Mouse (Mus musculus) C2C12 (cell line): ENCODE data around the gene Slc34a1. TPM values are rescaled to one million over a fixed set of nuclear protein-coding genes. Genes with fewer than 3 reads are reported as not detected.

ENCODE experiments used
- H3K27me3 ChIP-seq: one replicate; pipeline ENCODE4 v1.6.1; 2011; ENCODE audit not compliant: control insufficient read depth, insufficient read depth, insufficient read length
- H3K36me3 ChIP-seq: one replicate; pipeline ENCODE4 v1.6.1; 2011; ENCODE audit not compliant: control insufficient read depth, insufficient read depth
- H3K4me3 ChIP-seq: one replicate; pipeline ENCODE4 v1.5.1; 2011; ENCODE audit warnings: mild to moderate bottlenecking, control low read depth; ENCODE audit not compliant: poor library complexity, insufficient read depth, severe bottlenecking
- H3K79me2 ChIP-seq: one replicate; pipeline ENCODE4 v1.6.1; 2011; ENCODE audit not compliant: control insufficient read depth, insufficient read depth
- H3K79me3 ChIP-seq: one replicate; pipeline ENCODE4 v1.6.1; 2011; ENCODE audit warnings: low read depth, control low read depth
- H3ac ChIP-seq: one replicate; pipeline ENCODE3; 2011; ENCODE audit warnings: low read depth; ENCODE audit not compliant: control insufficient read depth, insufficient read length
- CEBPB ChIP-seq: IDR thresholded peaks from one replicate; pipeline ENCODE4 v1.6.1; 2011; ENCODE audit warnings: low read depth, mild to moderate bottlenecking, control low read depth, moderate library complexity
- CTCF ChIP-seq: IDR thresholded peaks from one replicate; pipeline ENCODE4 v1.5.1; 2011; ENCODE audit not compliant: control insufficient read depth, insufficient read depth, insufficient read length
- FOSL1 ChIP-seq: IDR thresholded peaks from one replicate; pipeline ENCODE4 v1.8.0; 2011; ENCODE audit warnings: mild to moderate bottlenecking, low read length; ENCODE audit not compliant: poor library complexity, insufficient read depth, severe bottlenecking
- MAX ChIP-seq: IDR thresholded peaks from one replicate; pipeline ENCODE4 v1.6.1; 2011; ENCODE audit warnings: mild to moderate bottlenecking, control low read depth
- MYOD1 ChIP-seq: IDR thresholded peaks from one replicate; pipeline ENCODE4 v1.6.1; 2011; ENCODE audit warnings: low read depth; ENCODE audit not compliant: control insufficient read depth, insufficient read length
- MYOG ChIP-seq: IDR thresholded peaks from one replicate; pipeline ENCODE4 v1.6.1; 2011; ENCODE audit not compliant: control insufficient read depth, insufficient read length; ENCODE audit errors: extremely low read depth
- USF1 ChIP-seq: IDR thresholded peaks from one replicate; pipeline ENCODE4 v1.6.1; 2011; ENCODE audit warnings: low read depth, mild to moderate bottlenecking, control low read depth, moderate library complexity
- long read RNA-seq, 2 experiments: library from polyadenylated mRNA; unstranded; transcript quantifications; one replicate each; pipeline ENCODE4 v2.0.0; 2019 to 2020
- polyA plus RNA-seq: library from polyadenylated mRNA; unstranded; fragments of >200 nt; fragmentation: generic; extraction: Trizol; gene quantifications from one replicate; pipeline ENCODE4 v1.2.1, GENCODE M21; 2012; ENCODE audit warnings: missing spikeins

Slc34a1 gene
- not detected for polyA plus RNA-seq
- long read RNA-seq, experiment 1: 0 reads
- long read RNA-seq, experiment 2: 0 reads

DNA sequence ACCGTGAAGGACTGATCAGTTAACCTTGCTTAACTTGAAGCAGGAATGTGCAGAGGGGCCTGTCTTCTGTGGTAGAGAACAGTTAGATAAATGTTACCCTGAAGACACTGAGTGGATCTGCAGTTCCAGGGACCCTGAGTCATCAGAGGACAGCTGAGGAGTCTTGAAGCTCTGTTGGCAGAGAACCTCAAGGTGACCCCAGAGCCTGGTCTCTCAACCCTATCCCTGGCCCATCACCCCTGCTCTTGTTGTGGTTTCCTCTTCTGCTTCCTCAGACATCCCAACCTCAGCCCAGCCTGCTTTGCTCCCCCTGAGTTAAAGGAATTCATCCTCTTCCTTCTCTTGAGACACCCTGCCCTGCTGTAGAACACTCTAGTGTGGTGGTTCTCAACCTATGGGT is at the start of gene Slc34a1:
Slc34a1 (plus strand) TSS at position 100 of the 400 bp plus-strand sequence.
- Histone ChIP-seq H3ac (no peak within 1 kb of the TSS), H3K79me2 (no peaks in the 10 kb centered on the region), H3K27me3 (peaks cover 43% of the 10 kb centered on the region), H3K4me3 (no peak within 1 kb of the TSS), H3K79me3 (no peaks in the 10 kb centered on the region), H3K36me3 (no peaks in the 10 kb centered on the region)
- TF ChIP-seq MYOD1 (no peak), CEBPB (no peak), FOSL1 (no peak), CTCF (no peak), MYOG (no peak), USF1 (no peak), MAX (no peak)

DNA sequence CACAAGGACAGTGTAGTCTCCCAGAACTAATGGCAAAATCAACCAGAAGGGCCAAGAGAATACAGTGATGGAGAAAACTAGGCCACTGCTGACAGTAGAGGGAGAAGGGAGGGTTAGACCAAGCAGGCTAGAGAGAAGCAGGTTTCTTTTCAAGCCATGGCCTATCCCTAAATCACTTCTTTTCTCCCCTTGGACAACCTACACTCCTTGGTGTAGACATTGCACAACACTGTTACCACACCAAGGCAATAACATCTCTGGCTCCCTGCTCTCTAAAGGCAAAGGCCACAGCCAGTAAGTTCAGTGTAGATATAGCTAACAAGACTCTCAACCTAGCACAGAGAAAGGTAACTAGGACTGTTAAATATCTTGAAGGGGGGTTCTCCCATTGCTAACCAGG is 36.8 kb upstream of the Slc34a1 start:
- TF ChIP-seq CTCF (no peak), MAX (no peak), CEBPB (peak; percentile 34), MYOG (no peak)
- Histone ChIP-seq H3K27me3 (peaks cover 3% of the 10 kb centered on the region), H3ac (no peak overlapping the region), H3K79me3 (peaks cover 57% of the 10 kb centered on the region), H3K4me3 (peak overlapping the region; percentile 97), H3K36me3 (peaks cover 28% of the 10 kb centered on the region), H3K79me2 (peaks cover 63% of the 10 kb centered on the region)

DNA sequence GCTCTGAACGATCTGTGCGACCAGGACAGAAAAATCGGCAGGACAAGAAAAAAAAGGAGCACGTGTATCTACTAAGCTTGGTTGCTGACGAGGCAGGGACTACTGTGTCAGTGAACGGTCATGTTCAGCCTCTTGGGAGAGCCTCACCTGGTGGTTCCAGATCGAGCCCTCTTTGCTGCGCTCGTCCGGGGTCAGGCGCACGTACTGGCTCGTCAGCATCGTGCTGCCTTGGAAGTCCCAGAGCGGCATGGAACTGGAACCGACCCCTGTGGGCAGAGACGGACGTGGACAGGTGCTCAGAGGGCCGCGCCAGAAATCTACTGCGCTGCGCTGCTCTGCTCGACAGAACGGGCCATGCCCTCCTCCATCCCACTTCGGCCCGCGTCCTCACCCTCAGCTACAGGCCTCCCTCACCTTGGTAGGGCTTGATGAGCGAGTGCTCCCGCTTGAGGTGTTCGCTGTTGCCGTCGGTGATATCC is 36.0 kb upstream of the Slc34a1 start:
- H3K79me3 ChIP-seq: peaks cover 49% of the 10 kb centered on the region
- H3K27me3 ChIP-seq: peaks cover 3% of the 10 kb centered on the region
- H3K79me2 ChIP-seq: peaks cover 54% of the 10 kb centered on the region
- peak overlapping the region; percentile 90 for H3ac ChIP-seq
- peaks cover 22% of the 10 kb centered on the region for H3K36me3 ChIP-seq
- peak overlapping the region; percentile 97 for H3K4me3 ChIP-seq
- TF ChIP-seq MAX (peak; percentile 40), MYOD1 (peak; percentile 62), CTCF (no peak), CEBPB (no peak), FOSL1 (no peak), USF1 (no peak), MYOG (no peak)

DNA sequence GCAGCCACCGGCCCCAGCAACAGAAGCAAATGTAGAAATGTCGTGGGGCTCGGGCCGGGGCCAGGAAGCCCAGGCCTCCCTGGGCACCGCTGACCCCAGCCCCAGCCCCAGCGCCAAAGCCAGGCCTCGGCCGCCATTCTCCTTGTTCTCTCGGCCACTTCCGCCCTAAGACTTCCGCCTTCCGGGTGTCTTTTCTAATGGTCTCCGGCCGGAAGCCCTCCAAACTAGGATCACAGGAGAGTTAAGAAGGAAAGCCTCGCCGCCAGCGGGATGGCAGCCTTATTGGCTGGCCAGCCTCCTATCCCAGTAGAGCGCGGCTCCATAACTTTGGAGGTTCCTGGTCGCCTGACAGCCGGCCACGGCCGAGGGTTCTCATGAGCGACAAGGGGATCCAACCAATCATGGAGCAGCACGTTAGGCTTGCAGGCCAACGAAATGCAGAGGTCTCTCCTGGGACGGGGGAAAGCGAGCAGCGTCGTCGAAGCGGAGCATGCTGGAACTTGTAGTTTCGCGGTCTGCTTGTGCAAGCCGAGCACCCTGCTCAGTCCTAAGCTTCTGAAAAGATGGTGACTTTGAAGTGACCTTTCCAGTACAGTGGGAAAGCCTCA is 35.4 kb upstream of the Slc34a1 start, which contains the start of gene Lman2:
Lman2 (minus strand) TSS at position 331 of the 608 bp plus-strand sequence.
- Histone ChIP-seq H3ac (peak within 1 kb of the TSS; percentile 90), H3K27me3 (peaks cover 3% of the 10 kb centered on the region), H3K79me2 (peaks cover 49% of the 10 kb centered on the region), H3K79me3 (peaks cover 44% of the 10 kb centered on the region), H3K4me3 (peak within 1 kb of the TSS; percentile 97), H3K36me3 (peaks cover 20% of the 10 kb centered on the region)
- TF ChIP-seq MYOG: no peak
- no peak for TF ChIP-seq CTCF
- TF ChIP-seq CEBPB: peak; percentile 22
- peak; percentile 62 for TF ChIP-seq MAX

DNA sequence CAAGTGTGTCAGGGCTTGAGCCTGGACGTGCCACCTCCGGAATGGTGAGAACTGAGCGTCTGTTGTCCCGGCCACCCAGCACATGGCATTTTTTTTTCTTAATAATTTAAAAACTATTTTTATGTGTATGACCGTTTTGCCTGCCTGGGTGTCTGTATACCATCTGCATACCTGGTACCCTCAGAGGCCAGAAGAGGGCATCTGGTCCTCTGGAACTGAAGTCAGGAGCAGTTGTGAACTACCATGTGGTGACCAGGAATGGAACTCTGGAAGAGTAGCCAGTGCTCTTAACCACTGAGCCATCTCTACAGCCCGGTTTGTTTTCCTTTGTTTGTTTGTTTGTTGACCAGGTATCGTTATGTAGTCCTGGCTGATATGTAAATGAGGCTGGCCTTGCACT is 29.6 kb upstream of the Slc34a1 start:
- Histone ChIP-seq H3ac (no peak overlapping the region), H3K79me2 (no peaks in the 10 kb centered on the region), H3K36me3 (no peaks in the 10 kb centered on the region), H3K79me3 (no peaks in the 10 kb centered on the region), H3K4me3 (no peak overlapping the region), H3K27me3 (peaks cover 33% of the 10 kb centered on the region)
- TF ChIP-seq CTCF: no peak
- no peak for TF ChIP-seq USF1
- TF ChIP-seq FOSL1: no peak
- TF ChIP-seq CEBPB: no peak
- no peak for TF ChIP-seq MYOG
- no peak for TF ChIP-seq MYOD1
- TF ChIP-seq MAX: no peak
